Mouse (Mus musculus): Measurements from ENCODE around the gene Flrt1.
A peak's percentile ranks its signal among the peaks of the same experiment; 100 is the strongest.
"Not testable (repeated sequence)": the region's sequence is repeated elsewhere in the genome, so short reads cannot be mapped to it uniquely, and the experiment has no call there.

The Flrt1 gene

DNA sequence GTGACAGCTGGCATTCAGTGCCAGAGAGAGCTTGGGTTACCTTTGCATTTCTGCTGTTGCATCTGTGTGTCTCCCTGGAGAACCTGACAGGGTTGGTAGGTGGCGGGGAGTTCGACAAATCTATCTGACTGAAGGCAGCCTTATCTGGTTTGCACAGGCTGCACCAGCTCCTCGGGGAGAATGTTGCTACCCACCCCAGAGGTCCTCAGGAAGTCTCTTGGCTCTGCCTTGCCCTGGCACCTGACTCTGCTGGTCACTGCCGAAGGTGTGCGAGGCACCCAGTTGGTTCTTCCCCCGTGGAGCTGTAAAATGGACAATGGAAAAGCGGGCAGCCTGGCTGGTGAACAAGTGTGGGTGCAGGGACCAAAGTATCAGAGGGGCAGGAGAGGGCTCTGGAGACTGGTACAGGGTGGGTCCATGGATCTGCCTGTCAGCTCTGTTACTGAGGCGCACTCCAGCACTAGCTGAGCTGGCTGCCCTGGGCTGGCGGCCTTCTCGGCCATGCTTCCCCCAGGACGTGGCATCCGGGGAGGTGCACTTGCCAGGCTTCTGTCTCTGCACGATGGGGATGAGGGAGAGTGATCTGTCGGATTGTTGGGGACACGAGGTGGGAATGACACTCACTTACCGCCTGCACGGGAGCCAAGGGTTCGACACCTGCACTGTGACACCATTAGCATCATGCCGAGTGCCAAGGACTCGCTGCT lies 38.0 kb downstream of the Flrt1 start:
- peak; percentile 48 for DNase-seq

DNA sequence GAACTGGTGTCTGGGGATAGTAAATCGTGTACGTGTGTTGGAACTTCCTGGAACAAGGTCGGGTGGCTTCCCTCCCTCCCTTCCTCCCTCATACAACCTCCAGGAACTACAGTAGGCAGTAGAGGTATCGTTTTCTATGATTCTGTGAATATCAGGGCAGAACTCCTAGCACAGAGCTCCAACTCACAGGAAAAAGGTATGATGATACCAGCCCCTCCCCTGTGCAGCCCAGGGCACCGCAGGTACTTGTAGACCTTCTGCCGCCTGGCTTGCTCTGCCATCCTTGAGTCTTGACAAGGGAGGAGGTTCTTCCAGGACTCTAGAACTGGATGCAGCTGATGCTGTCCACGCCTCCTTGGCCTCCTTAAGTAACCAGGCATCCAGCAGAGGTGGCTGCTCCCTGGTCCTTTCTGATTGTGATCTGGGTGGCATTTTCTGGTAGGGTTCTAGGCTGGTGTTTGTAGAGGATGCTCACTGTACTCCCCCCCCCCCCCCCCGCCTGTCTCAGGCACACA lies 38.6 kb downstream of the Flrt1 start:
- DNase-seq = peak; percentile 51

DNA sequence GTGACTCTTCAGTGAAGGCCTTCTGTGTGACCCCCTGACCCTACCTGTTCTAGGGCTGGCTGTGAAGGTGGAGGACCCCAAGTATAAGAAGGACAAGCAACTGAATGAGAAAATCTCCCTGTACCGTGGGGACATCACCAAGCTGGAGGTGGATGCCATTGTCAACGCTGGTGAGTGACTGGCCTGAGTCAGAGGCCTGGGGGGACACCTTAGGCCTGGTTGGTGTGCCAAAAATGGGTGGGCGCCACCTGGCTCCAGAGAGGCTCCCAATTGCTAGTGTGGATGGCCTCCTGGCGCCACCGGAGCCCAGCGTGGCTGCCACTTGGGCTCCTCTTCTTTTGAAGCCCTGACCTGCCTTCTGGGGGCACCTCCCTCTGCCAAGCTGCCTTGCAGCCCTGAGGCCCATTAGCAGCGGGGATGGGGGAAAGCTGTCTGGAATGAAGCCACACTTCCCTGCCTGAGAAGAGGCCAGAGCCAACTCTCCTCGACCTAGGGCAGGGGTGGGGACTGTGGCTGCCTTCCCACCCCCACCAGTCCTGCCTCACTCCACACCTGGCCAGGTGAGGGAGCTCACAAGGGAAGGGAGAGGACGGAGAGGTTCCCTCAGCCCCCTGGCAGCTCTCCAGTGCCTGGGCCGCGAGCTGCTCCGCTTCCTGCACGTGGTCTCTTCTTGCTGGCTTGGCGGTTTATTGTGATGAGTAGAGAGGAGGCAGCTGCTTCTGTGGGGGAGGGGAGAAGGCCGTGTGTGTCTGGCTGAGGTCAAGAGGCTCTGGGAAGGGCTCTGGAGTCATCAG lies 39.3 kb downstream of the Flrt1 start:
- DNase-seq = peak; percentile 81

DNA sequence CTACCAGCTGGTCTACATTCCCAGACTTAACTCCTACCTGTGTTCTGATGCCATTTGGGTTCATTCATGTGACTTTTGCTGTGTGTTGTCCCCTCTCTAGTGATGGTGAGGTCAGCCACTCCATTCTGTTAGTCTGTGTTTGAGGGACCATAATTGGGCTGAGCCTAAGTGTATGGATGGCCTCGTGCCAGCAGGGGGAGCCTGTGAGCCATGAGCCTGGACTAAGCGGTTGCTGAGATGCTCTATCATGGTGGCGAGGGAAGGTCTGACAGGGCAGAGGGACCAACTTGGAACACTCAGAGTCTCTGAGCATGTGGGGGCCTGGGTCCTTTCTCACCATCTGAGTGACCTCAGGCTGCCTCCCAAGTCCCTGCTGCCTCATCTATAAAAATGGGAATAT lies 41.0 kb downstream of the Flrt1 start:
- DNase-seq = peak; percentile 94

DNA sequence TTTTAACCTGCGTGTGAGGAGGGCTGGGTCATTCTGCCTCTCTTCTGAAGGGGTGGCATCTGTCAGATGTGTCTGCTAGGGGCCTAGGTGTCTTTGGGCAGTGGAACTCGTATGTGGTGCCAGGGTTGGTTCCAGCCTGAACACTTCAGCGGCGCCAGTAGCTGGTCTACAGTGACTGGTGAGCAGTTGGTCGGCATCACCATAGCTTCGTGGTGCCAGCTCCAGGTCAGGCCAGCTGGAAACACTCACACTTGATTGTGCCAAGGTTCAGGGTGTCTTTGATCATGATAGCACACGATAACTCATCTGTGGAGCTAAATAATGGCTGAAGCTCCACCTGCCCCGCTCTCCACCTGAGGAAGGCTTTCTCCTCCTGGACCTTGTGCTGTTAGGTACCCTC lies 42.6 kb downstream of the Flrt1 start:
- DNase-seq = no peak

DNA sequence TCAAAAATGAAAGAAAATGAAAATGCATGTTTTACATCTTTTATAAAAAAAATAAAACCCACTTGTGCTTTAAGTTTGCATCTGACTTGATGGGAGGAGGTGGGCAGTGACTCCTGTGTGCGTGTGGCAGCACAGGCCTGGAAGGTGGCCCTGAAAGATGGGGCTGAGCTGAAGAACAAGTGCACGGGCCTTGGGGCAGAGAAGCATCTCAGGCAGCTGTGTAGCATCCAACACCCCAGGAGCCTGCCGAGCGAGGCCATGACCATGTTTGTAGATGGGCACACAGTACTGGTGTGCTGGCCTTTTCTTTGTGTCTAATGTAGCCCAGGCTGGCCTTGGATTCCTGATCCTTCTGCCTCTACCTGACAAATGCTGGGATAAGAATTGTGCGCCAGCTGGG lies 43.4 kb downstream of the Flrt1 start:
- DNase-seq = no peak

DNA sequence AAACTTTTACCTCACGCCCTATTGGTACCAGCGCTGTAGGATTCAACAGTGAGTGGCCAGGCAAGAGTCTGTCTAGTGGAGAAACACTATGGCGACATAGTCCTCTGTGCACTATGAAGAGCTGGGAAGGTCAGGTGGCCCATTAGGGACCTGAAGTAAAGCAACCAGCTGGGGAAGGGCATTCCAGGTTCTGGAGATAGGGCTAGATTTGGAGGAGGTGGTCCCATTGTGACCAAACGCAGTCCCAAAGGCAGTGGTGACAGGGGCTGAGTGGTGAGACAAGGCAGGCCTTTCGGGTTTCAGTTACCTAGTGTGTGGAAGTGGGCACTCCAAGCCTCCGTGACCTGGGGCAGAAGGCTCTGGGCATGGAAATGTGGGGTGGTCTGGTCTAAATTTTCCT lies 47.0 kb downstream of the Flrt1 start:
- DNase-seq = no peak

DNA sequence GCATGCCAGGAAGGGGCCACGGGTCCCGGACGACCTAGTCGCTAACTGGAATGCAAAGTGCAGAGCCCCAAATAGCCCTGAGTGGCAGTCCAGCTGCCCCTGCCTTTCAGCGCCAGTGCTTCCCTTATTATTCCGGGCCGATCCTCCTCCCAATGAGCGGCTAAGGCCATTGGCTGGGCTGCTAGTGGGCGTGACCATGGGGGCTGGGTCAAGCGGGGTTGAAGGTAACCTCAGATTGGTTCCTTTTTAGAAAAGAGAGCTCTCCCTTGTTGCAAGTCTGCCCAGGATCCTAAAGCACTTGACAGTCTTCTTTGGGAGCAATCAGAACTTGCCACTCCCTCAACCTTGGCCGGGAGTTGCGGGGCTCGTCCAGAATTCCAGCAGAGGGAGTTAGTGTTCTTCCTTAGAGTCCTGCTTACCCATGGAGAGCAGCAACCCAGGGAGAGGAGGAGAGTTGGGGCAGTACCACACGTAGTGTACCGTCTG lies 47.8 kb downstream of the Flrt1 start:
- peak; percentile 70 for DNase-seq

DNA sequence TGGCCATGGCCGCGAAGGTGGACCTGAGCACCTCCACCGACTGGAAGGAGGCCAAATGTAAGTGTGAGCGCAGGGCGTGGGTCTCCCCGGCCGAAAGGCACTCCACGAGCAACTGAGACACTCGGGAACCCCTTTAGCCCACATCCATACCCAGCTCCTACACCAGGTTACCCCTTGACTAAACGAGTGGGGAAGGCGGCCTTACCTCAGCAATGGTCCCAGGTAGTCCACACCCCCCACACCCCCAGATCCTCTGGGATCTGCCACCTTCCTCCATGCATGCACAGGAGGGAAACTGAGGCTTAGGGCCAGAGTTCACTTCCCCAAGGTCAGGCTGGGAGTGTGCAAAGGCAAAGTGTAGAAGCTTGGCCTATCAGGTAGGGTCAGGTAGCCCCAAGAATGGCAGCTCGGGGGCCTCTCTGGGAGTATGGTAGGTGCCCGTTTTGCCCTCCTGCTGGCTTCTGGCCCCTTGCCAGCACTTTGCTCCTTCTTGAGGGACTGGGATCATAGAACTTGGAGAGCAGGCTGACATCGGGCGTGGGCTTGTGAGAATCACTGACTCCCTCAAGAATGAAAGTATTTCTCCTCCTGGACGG lies 48.3 kb downstream of the Flrt1 start:
- DNase-seq = peak; percentile 35

DNA sequence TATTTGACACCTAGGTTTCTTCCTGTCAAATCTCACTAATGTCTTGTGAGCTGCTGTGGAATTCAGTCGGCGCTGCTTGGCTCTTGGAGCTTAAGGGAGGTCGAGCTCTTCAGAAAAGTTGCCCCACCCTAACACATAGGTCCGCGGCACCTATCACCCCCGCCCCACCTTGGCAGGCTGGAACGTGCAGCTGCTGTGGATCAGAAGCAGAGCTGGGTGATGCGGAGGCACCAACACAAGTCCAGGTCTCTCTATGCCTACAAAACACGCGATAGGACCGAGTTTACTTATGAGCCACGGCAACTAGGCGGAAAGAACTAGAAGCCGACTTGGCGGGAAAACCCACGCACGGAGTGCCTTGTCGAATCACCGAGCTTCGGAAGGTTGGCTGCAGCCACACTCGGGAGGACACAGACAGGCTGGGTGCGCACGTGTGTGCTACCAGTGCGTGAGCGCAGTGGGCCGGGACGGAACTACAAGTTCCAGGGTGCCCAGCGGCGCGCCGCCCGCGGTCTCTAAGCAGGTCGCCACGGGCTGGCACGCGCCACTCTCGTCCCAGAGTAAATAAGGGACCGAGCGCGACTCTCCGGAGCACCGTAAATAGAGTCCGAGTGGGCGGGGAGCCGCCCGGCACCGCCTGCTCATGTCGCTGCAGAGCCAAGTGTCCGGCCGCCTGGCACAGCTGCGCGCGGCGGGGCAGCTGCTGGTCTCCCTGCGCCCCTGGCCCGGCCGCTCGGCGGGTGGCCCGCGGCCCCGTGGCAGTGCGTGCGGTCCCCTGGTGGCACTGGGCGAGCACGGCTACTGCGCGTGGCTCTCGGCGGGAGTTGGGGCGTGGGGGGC lies 49.1 kb downstream of the Flrt1 start, which contains the start of gene Macrod1:
TSS of gene Macrod1 (plus strand) at position 563 of the 840 bp plus-strand sequence.
- peak; percentile 87 for DNase-seq

DNA sequence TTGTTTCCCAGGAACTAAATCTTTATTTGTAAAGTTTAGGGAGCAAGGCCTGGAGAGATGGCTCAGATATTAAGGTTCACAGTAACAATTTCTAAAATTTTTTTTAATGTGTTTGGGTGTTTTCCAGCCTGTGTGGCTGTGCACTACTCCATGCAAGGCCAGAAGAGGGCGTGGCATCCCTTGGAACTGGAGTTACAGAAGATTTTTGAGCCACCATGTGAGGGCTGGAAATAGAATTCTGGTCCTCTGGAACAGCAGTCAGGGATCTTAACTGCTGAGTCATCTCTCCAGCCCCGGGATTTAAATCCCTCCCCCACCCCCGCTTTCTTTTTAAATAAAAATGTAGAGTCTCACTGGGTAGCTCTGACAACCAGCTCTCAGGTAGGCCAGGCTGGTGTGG lies 50.4 kb downstream of the Flrt1 start:
- peak; percentile 32 for DNase-seq

DNA sequence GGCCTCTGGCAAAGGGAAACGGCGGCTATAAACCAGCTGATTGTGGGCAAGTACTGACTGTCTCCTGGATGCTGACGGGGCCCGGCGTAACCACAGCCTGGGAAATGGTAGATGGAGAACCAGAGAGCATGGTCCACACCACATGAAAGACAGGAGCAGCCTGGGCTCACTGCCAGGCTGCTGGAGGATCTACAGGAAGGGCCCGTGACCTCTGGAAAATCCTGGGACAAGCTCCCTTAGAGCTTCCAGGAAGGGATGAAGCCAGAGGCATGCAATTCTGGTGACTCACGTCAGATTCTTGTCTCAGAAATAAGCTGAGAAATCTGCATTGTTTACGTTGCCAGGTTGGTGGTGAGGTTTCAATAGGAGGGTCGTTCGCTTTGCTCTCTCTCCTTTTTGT lies 50.8 kb downstream of the Flrt1 start:
- no peak for DNase-seq

DNA sequence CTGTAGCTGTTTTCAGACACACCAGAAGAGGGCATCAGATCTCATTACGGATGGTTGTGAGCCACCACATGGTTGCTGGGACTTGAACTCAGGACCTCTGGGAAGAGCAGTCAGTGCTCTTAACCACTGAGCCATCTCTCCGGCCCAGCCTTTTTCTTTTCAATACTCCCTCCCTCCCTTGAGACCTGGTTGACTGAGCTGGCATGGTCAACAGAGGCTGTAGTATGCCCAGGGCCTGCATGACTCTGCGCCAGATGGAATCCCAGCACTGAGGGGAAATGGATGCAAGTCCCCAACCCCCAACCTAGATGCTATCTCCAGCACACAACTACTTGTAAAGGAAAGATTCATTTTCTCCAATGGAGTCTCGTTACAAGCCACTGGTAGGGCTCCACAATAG lies 52.1 kb downstream of the Flrt1 start:
- DNase-seq = not testable (repeated sequence)

DNA sequence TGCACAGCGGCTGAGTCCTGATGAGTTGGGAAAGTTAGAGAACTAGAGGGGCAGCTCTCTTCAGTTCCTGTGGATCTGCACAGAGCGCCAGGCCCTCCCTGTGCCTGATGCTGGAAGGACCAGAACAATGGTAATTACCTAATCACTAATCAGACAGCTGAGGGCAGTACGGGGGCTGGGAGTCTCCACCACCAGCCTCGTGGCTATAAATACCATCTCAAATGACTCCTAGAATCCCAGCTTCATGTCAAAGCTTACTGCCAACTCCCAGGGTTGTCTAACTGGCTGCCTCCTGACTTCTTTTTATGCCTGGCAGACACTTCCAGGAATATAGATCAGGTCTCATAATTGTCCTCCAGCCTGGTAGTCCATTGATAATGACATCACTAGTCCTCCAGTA lies 60.8 kb downstream of the Flrt1 start:
- DNase-seq = no peak

DNA sequence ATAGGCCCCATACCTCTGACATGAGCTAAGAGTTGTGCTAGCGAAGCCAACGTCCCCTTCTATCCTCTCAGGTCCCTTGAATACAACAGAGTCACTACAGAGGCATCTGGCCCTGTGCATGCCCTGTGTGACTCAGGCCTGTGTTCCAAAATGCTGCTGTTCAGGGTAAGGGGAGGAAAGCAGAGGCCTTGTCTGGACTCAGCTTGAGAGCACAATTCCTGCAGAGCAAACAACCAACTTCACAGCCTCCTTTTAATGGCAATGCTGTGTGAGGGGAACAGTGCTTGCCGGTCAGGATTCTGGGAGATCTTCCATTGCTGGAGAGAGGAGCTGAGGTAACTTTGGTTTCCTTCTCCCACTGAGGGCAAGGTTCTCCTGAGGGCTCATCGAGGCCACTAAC lies 61.2 kb downstream of the Flrt1 start:
- DNase-seq = no peak
